Mouse (Mus musculus) embryo, embryonic 11.5 days (tissue): ENCODE measurements around the gene Astn1.

Experiments used
- DNase-seq: peaks from one replicate; pipeline ENCODE4 v3.0.0-alpha.2; 2012; ENCODE audit warnings: low read depth, low spot score

Astn1 gene

GRCm38 (mm10) chr1:158414198-158414597 lies 52.1 kb downstream of the Astn1 start:
- DNase-seq = no peak

DNA sequence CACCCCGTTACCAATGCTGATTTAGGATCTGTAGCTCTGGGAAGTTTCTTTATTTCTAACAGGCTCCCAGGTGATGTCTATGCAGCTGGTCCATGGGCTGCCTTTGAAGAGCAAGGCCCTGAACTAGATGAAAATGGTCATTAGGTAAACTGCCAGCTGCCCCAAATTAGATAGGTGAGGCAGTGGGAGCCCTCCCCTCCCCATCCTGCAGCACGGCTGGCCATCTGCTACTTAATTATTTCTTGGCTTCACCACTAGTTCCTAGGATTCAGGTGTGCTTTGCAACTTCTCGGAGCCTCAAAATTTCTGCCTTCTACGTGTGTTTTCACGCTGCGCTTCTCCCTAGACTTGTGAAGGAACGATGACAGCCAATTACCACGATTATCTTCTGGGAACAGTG lies 59.4 kb downstream of the Astn1 start:
- DNase-seq = no peak

DNA sequence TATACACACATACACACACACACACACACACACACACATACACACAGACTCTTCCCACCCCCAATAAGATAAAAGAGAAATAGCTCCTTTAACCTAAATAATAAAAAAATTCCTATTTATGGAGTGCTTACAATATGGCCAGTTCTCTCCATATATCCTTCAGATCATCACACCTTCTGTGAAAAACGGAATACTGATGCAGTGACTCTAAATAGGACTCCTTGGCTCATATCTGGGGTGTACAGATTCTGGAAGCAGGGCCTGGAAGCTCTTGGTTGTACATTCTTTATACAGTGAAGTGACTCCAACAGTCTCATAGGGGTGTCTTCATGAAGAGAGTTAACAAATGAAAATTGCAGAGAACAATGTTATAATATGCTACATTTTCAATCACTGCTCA lies 60.7 kb downstream of the Astn1 start:
- no peak for DNase-seq

DNA sequence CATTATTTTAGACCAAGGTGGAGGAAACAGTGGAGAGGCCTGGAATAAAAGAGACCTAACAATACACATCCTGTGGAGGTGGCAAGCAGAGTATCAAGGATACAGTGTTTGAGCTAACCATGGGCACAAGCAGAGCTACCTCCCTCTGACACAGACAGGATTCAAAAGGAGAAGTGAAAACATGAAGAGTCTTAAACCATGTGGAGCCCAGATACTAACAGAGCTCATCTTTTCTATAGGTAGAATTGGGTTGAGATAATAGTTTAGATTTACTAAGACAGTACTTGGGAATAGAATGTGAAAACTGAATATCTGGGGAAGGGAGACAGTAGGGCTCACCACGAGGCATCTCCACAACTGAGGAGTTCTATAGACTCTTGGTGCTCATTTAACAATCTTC lies 84.0 kb downstream of the Astn1 start:
- no peak for DNase-seq

DNA sequence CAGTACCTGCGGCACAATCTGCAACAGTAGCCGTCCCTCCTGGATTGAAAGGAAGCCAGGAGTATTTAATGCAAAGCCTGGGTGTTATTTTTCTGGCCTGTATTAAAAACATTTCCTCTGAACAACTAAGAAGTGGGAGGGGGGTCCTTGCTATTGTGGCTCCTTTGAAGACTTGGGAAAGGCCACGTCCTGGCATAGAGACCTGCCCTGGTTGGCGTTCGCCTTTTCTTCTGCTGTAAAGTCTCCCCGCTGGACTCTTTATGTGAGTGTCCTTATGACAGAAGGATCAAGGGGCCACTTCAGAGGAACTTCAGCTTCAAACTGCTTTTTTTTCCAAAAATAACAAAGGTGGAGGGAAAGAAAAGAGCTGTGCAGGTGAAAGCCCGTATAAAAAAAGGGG lies 85.9 kb downstream of the Astn1 start:
- no peak for DNase-seq

- no peak for DNase-seq
Measured at GRCm38 (mm10) chr1:158452675-158453074, 90.6 kb downstream of the Astn1 start.

GRCm38 (mm10) chr1:158453587-158453986 lies 91.5 kb downstream of the Astn1 start:
- no peak for DNase-seq

- DNase-seq = peak; percentile 7
Measured at GRCm38 (mm10) chr1:158463975-158464374, 101.9 kb downstream of the Astn1 start.

- no peak for DNase-seq
Measured at GRCm38 (mm10) chr1:158465286-158465685, 103.2 kb downstream of the Astn1 start.

GRCm38 (mm10) chr1:158477841-158478240 lies 115.8 kb downstream of the Astn1 start:
- no peak for DNase-seq

- DNase-seq = no peak
Measured at GRCm38 (mm10) chr1:158480285-158480684, 118.2 kb downstream of the Astn1 start.

- DNase-seq = no peak
Measured at GRCm38 (mm10) chr1:158483733-158484132, 121.7 kb downstream of the Astn1 start.

DNA sequence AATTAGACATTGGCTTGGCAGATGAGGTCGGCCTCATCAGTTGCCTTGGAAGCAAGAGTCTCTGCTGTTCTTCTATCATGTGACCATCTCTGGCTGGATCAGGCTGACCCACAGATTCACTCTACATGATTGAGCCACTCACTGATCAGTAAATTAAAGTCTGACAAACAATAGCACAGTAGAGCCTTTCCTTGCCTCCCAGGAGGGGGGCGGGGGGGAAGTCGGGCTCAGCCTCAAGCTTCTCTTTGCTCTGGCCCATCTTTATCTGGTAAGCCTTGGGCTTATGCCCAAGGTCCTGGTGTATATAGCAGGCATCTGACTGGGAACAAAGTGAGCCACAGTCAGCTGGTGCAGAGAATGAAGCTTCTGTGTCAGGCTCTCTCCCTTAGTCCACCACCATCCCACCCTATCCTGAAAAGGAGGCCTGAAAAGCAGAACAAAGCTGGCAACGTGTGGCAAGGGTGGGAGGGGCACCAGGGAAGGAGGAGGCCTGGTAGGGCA lies 127.5 kb downstream of the Astn1 start:
- no peak for DNase-seq

- DNase-seq = no peak
Measured at GRCm38 (mm10) chr1:158490175-158490574, 128.1 kb downstream of the Astn1 start.

- no peak for DNase-seq
Measured at GRCm38 (mm10) chr1:158493289-158493688, 131.2 kb downstream of the Astn1 start.

DNA sequence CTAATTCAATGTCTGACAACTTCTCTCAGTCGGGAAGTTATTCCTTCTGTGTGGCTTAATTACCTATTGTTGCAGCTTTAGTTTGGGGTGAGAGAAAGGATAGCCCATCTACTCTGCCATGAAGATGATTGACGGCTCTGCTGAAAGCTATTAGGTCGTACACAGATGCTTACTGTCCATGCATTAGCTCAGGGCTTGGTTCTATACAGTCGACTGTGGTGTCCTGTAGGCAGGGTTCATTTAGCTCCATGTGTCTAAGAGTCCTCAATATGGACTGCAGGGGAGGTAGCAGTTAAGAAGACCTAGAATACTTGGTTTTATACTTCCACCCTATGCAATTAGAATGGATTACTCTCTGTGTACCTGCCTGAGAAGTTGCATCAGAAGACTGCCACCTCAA lies 138.1 kb downstream of the Astn1 start:
- DNase-seq = no peak

DNA sequence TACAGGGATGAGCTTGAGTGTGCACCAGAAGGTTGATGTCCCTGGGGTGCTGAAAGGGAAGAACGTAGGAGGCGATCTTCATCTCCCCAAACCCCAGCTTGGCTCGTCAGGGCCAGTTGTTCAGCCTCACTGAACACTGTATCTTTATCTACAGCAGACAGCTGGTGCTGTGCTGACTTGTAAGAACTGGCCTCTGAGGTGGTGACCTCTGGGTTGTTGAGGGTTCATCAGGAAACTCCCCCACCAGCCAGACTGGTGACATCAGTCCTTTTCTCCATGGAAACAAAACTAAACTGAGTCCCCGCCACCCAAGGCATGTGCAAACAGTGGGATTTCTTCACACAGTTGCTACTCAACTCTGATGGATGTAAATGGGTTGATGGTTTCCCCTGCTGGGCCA lies 138.9 kb downstream of the Astn1 start:
- peak; percentile 16 for DNase-seq

DNA sequence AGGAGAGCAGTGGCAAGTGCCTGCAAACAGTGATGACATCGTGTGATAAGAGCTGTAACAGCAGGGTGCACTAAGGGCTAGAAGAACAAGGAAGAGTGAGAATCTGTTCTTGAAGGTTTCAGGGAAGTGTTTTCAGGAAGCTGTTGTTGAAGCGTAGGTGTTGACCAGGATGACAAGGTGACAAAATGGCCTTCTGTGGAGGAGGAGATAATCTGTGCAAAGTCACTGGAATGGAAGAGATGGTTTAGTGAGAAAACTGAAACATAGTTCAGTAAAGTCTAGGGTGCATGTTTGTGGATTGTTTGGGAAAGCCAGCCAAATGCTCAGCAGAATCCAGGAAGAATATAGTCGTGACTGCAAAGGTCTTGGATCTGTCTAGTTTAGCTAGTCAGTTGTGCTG lies 145.5 kb downstream of the Astn1 start:
- no peak for DNase-seq

DNA sequence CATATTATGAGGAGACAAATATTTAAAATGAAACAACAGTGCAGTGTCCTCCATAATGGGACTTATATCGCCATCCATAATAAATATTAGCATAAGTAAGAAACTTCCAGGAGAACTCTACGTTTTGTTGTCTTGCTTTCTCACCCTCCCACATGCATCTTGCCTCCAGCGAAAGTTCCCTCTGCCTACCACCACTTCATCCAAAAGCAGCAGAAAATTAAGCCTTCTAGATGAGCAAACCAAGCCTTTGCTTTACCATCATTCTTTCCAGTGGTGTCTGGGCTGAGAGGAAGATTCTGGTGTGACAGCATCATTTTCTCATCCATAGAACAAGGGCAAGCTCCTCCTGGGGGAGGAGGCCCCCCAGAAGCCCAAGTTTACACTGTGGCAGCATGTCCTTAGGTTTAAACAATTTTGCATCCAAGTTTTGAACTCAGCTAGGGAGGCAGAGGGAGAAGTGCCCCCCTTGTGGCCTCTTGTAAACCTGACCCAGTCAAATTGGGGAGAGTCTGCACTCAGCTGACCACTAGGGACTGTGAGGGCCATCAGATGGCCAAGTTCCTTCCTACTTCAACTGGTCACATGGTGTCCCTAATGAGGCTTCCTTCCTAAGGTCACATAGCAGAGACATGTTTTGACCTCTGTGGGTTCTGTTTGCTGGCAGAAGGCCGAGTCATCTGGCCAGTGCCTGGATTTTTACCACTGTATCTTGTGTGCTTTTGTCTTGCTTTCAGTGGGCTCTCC lies 147.2 kb downstream of the Astn1 start:
- DNase-seq = no peak

- DNase-seq = no peak
Measured at GRCm38 (mm10) chr1:158510478-158511207, 148.6 kb downstream of the Astn1 start.

DNA sequence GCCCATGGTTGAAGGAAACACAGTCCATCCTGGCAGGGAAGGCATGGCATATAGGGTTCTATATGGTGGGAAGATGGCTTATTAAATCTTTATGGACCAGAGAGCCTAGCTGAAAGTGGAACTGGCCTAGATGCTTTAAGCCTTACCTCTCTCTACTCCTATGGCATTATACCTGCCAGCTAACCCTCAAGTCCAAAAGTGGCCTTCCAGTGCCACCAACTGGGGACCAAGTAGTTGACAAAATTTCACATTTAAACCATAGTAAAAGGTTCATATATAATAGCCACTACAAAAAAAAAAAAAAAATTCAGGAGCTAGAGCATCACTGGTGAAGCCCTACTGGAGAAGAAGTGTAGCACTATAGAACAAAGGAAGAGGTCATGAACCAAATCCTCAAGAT lies 150.0 kb downstream of the Astn1 start:
- no peak for DNase-seq

- no peak for DNase-seq
Measured at GRCm38 (mm10) chr1:158512636-158513035, 150.6 kb downstream of the Astn1 start.

DNA sequence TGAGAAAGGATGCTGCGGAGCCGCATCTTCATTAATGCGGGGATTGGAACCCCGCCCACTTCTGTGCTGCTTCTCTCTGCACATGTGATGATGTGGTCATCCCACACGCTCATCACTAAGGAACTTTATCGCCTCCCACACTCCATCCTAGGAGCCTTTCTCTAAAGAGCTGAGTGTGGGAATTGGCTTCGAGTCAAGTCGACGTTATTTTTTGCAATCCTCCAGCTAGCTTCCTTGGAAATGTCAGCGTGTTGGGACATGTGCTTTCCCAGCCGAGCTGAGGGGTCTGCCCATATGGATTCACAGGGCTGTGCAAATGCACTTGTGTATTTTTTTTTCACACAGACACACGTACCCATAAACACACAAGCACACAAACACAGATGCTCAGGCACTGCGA lies 151.5 kb downstream of the Astn1 start:
- DNase-seq = no peak
